Mouse (Mus musculus): ENCODE data around the gene Ercc4.

Gene Ercc4

GRCm38 (mm10) chr16:13194882-13195281, 85.4 kb downstream of the Ercc4 start:
- DNase-seq (ENCODE audit: low spot score in 2 of 2): peak; percentile 52 to 83

DNA sequence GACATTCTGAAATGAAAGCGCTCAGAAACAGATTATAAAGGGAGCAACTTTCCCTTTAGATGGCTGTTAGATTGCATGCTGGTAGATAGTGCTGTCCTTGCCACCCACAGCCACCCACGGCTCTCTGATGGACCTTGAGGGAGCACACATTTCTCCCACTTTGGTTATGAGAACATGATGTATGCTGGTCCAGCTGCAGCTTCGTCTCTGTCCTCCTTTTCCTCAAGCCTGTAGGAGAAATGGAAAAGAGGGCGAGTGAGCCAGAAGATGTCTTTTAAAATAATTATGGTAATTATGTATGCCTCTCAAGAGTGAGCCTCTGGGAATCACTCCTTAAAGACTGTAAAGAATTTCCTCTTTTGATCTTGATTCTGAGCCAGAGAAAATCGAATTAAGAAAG, 87.1 kb downstream of the Ercc4 start:
- DNase-seq (ENCODE audit: low spot score in 2 of 2): peak; percentile 70 to 88

GRCm38 (mm10) chr16:13197293-13197692, 87.8 kb downstream of the Ercc4 start:
- DNase-seq (ENCODE audit: low spot score in 2 of 2): peak; percentile 85 to 92

GRCm38 (mm10) chr16:13199204-13199603, 89.7 kb downstream of the Ercc4 start:
- no peak for DNase-seq (ENCODE audit: low spot score in 2 of 2)

Measured in right cerebral cortex, postnatal 36 days (tissue).